Mouse (Mus musculus) testis, adult 2 months (tissue): ENCODE results near the gene Npm1.

Source experiments
- CTCF ChIP-seq: fragments of 200-500 bp; IDR thresholded peaks from 2 replicates; pipeline ENCODE4 v1.5.1; 2012; ENCODE audit warnings: low read depth, mild to moderate bottlenecking, inconsistent platforms, low read length, moderate library complexity; ENCODE audit not compliant: control insufficient read depth, insufficient read depth, insufficient replicate concordance
- POLR2A ChIP-seq: fragments of 200-500 bp; IDR thresholded peaks from 2 replicates; pipeline ENCODE4 v1.6.1; 2012; ENCODE audit warnings: low read depth, mild to moderate bottlenecking, inconsistent platforms, low read length, moderate library complexity; ENCODE audit not compliant: control insufficient read depth

GRCm38 (mm10) chr11:33146651-33147131, 16.3 kb downstream of the Npm1 start:
- TF ChIP-seq CTCF = no peak
- no peak for TF ChIP-seq POLR2A
